Mouse (Mus musculus): ENCODE data around the gene Vipr1.

- no peak for TF ChIP-seq GATA1 (IDR thresholded peaks at IDR 0.05; ENCODE audit: borderline replicate concordance, low read length)
- no peak for TF ChIP-seq FLI1 (IDR thresholded peaks at IDR 0.05; ENCODE audit: low read length)
These were observed 2.3 kb downstream of the Vipr1 start for GRCm38 (mm10) chr9:121644855-121645254.
